Mouse (Mus musculus): ENCODE results near the gene Myh14. TPM values are rescaled to one million over a fixed set of nuclear protein-coding genes. Genes with fewer than 3 reads are reported as not detected.
A peak's percentile ranks its signal among the peaks of the same experiment; 100 is the strongest.

Gene Myh14
- polyA plus RNA-seq, 1 experiment from 2014 or later, result 1.5 TPM

GRCm38 (mm10) chr7:44571811-44572210, 98.8 kb downstream of the Myh14 start:
- Histone ChIP-seq H3K27ac (ENCODE audit: low read depth) (peak overlapping the region; percentile 71), H3K36me3 (replicated peaks; ENCODE audit: insufficient read depth, low read length) (no peaks in the 10 kb centered on the region), H3K9me3 (ENCODE audit: low read length) (no peaks in the 10 kb centered on the region), H3K4me1 (ENCODE audit: insufficient read depth) (peaks cover 9% of the 10 kb centered on the region; the same call in 1 of the 2 replicates), H3K4me3 (ENCODE audit: low read depth, low read length) (no peak overlapping the region), H3K4me2 (ENCODE audit: low read depth, low read length) (peak overlapping the region; percentile 59), H3K27me3 (ENCODE audit: insufficient read depth, low read length) (0 out of 2 replicates have a peak, but pooled peaks cover 2% of the 10 kb centered on the region), H3K9ac (replicated peaks) (no peak overlapping the region)
- no peak for DNase-seq
- 68% methylated on average over 4 of the region's 4 CpGs for WGBS (ENCODE audit: insufficient replicate concordance)
- TF ChIP-seq EP300 (IDR thresholded peaks at IDR 0.05; ENCODE audit: low read depth) (no peak), CTCF (IDR thresholded peaks at IDR 0.05; ENCODE audit: low read depth) (no peak)
- no peak for ATAC-seq

- Histone ChIP-seq H3K9me3 (ENCODE audit: low read length) (no peaks in the 10 kb centered on the region), H3K4me1 (ENCODE audit: insufficient read depth) (peaks cover 9% of the 10 kb centered on the region; the same call in 1 of the 2 replicates), H3K27me3 (ENCODE audit: insufficient read depth, low read length) (0 out of 2 replicates have a peak, but pooled peaks cover 2% of the 10 kb centered on the region), H3K9ac (replicated peaks) (no peak overlapping the region), H3K36me3 (replicated peaks; ENCODE audit: insufficient read depth, low read length) (no peaks in the 10 kb centered on the region), H3K4me2 (ENCODE audit: low read depth, low read length) (no peak overlapping the region), H3K4me3 (ENCODE audit: low read depth, low read length) (no peak overlapping the region), H3K27ac (ENCODE audit: low read depth) (peak overlapping the region; percentile 71; the same call in 1 of the 2 replicates)
- DNase-seq, result no peak
- TF ChIP-seq CTCF (IDR thresholded peaks at IDR 0.05; ENCODE audit: low read depth) (no peak), EP300 (IDR thresholded peaks at IDR 0.05; ENCODE audit: low read depth) (no peak)
- no peak for ATAC-seq
- 68% methylated on average over 6 of the region's 6 CpGs for WGBS (ENCODE audit: insufficient replicate concordance)
These were observed 99.7 kb downstream of the Myh14 start for GRCm38 (mm10) chr7:44570989-44571388.

- Histone ChIP-seq H3K4me1 (ENCODE audit: insufficient read depth) (peaks cover 8% of the 10 kb centered on the region; the same call in 1 of the 2 replicates), H3K36me3 (replicated peaks; ENCODE audit: insufficient read depth, low read length) (no peaks in the 10 kb centered on the region), H3K4me2 (ENCODE audit: low read depth, low read length) (no peak overlapping the region), H3K27me3 (ENCODE audit: insufficient read depth, low read length) (0 out of 2 replicates have a peak, but pooled peaks cover 2% of the 10 kb centered on the region), H3K9ac (replicated peaks) (no peak overlapping the region), H3K9me3 (ENCODE audit: low read length) (no peaks in the 10 kb centered on the region), H3K27ac (ENCODE audit: low read depth) (no peak overlapping the region), H3K4me3 (ENCODE audit: low read depth, low read length) (no peak overlapping the region)
- TF ChIP-seq EP300 (IDR thresholded peaks at IDR 0.05; ENCODE audit: low read depth) (no peak), CTCF (IDR thresholded peaks at IDR 0.05; ENCODE audit: low read depth) (no peak)
- DNase-seq (no peak), ATAC-seq (no peak)
- 59% methylated on average over 9 of the region's 9 CpGs for WGBS (ENCODE audit: insufficient replicate concordance)
These were observed 101.8 kb downstream of the Myh14 start for GRCm38 (mm10) chr7:44568803-44569202.

GRCm38 (mm10) chr7:44565414-44565813, 105.2 kb downstream of the Myh14 start:
- H3K36me3 ChIP-seq (replicated peaks; ENCODE audit: insufficient read depth, low read length), result no peaks in the 10 kb centered on the region
- DNase-seq (no peak), ATAC-seq (no peak)
- H3K27ac ChIP-seq (ENCODE audit: low read depth), result no peak overlapping the region
- no peak overlapping the region for H3K4me2 ChIP-seq (ENCODE audit: low read depth, low read length)
- no peaks in the 10 kb centered on the region for H3K9me3 ChIP-seq (ENCODE audit: low read length)
- no peak overlapping the region for H3K4me3 ChIP-seq (ENCODE audit: low read depth, low read length)
- TF ChIP-seq CTCF (IDR thresholded peaks at IDR 0.05; ENCODE audit: low read depth), result no peak
- TF ChIP-seq EP300 (IDR thresholded peaks at IDR 0.05; ENCODE audit: low read depth), result no peak
- WGBS (ENCODE audit: insufficient replicate concordance), result 49% methylated on average over 6 of the region's 6 CpGs
- no peak overlapping the region for H3K9ac ChIP-seq (replicated peaks)
- H3K4me1 ChIP-seq (ENCODE audit: insufficient read depth), result peaks cover 5% of the 10 kb centered on the region; the same call in 1 of the 2 replicates
- 0 out of 2 replicates have a peak, but pooled peaks cover 2% of the 10 kb centered on the region for H3K27me3 ChIP-seq (ENCODE audit: insufficient read depth, low read length)

- no peak overlapping the region for H3K4me2 ChIP-seq (ENCODE audit: low read depth, low read length)
- no peak for ATAC-seq
- 80% methylated on average over 10 of the region's 10 CpGs for WGBS (ENCODE audit: insufficient replicate concordance)
These were observed 106.2 kb downstream of the Myh14 start for GRCm38 (mm10) chr7:44564486-44564885.

GRCm38 (mm10) chr7:44563284-44563683, 107.4 kb downstream of the Myh14 start:
- Histone ChIP-seq H3K27me3 (ENCODE audit: insufficient read depth, low read length) (0 out of 2 replicates have a peak, but pooled peaks cover 2% of the 10 kb centered on the region), H3K9me3 (ENCODE audit: low read length) (no peaks in the 10 kb centered on the region), H3K4me1 (ENCODE audit: insufficient read depth) (peaks cover 6% of the 10 kb centered on the region; the same call in 1 of the 2 replicates), H3K9ac (replicated peaks) (no peak overlapping the region), H3K27ac (ENCODE audit: low read depth) (no peak overlapping the region), H3K4me2 (ENCODE audit: low read depth, low read length) (no peak overlapping the region), H3K36me3 (replicated peaks; ENCODE audit: insufficient read depth, low read length) (no peaks in the 10 kb centered on the region), H3K4me3 (ENCODE audit: low read depth, low read length) (no peak overlapping the region)
- DNase-seq, result no peak
- TF ChIP-seq CTCF (IDR thresholded peaks at IDR 0.05; ENCODE audit: low read depth) (no peak), EP300 (IDR thresholded peaks at IDR 0.05; ENCODE audit: low read depth) (no peak)
- WGBS (ENCODE audit: insufficient replicate concordance), result 32% methylated on average over 8 of the region's 8 CpGs
- no peak for ATAC-seq

More at GRCm38 (mm10) chr7:44564486-44564885, 106.2 kb downstream of the Myh14 start:
- TF ChIP-seq CTCF (IDR thresholded peaks at IDR 0.05; ENCODE audit: low read depth) (no peak), EP300 (IDR thresholded peaks at IDR 0.05; ENCODE audit: low read depth) (no peak)
- Histone ChIP-seq H3K4me3 (ENCODE audit: low read depth, low read length) (no peak overlapping the region), H3K36me3 (replicated peaks; ENCODE audit: insufficient read depth, low read length) (no peaks in the 10 kb centered on the region), H3K27ac (ENCODE audit: low read depth) (no peak overlapping the region), H3K4me1 (ENCODE audit: insufficient read depth) (peaks cover 6% of the 10 kb centered on the region; the same call in 1 of the 2 replicates), H3K9ac (replicated peaks) (no peak overlapping the region), H3K27me3 (ENCODE audit: insufficient read depth, low read length) (0 out of 2 replicates have a peak, but pooled peaks cover 2% of the 10 kb centered on the region), H3K9me3 (ENCODE audit: low read length) (no peaks in the 10 kb centered on the region)
- no peak for DNase-seq
